17 mouse cellular contexts compared by ENCODE assay signal in the genomic region with DNA sequence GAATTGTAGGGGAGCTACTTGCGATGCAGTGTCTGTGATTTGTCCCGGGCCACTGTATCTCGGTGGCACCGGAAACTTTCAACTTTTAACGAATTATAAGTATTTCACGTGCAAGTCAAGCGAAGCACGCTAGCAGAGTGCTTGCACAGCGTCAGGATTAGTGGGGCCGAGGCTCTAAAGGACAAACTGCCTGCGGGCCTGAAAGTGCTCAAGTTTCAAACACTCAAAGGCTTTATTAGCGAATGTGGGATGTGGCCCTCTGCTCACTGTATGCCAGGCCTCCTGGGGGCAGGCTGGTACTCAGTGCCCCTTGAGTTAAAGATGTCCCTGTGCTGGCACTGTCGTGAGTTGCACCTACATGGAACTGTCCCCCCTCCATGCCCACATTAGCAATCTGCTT.
A peak's percentile ranks its signal among the peaks of the same experiment; 100 is the strongest.
DNase-seq lines count a peak whose midpoint lies in the region; ATAC-seq and TF ChIP-seq lines count a peak whose summit lies in the region.
"Had no signal": no experiment of that assay in that cellular context is flagged by ENCODE, and none has a peak within 500 bp of the region (broad histone marks: within the 10 kb centered on the region; RNA-seq: fewer than 3 reads in every experiment).

No protein-coding gene starts in this region.

- H3K9me3 ChIP-seq in lung, embryonic 14.5 days (ENCODE audit: low read depth, low read length) = no peaks in the 10 kb centered on the region
- no peaks in the 10 kb centered on the region for H3K9me3 ChIP-seq in embryonic facial prominence, embryonic 11.5 days (replicated peaks; ENCODE audit: control insufficient read depth, low read length)
- no peaks in the 10 kb centered on the region for H3K9me3 ChIP-seq in limb, embryonic 12.5 days
- H3K9me3 ChIP-seq: liver, embryonic 13.5 days; neural tube, embryonic 15.5 days had no signal

- no peak for TF ChIP-seq CTCF in lung, embryonic 14.5 days (IDR thresholded peaks at IDR 0.05; ENCODE audit: low read depth)

- WGBS in lung, embryonic 14.5 days = 32% methylated on average over 13 of the region's 13 CpGs
- 16% methylated on average over 13 of the region's 13 CpGs for WGBS in embryonic facial prominence, embryonic 11.5 days
- WGBS in limb, embryonic 12.5 days = 11% methylated on average over 13 of the region's 13 CpGs

- H3K27me3 ChIP-seq in lung, embryonic 14.5 days (ENCODE audit: insufficient read depth, low read length) = no peaks in the 10 kb centered on the region
- H3K27me3 ChIP-seq in embryonic facial prominence, embryonic 11.5 days (ENCODE audit: control insufficient read depth, insufficient read depth, low read length) = no peaks in the 10 kb centered on the region
- H3K27me3 ChIP-seq in limb, embryonic 12.5 days = no peaks in the 10 kb centered on the region
- H3K27me3 ChIP-seq: liver, embryonic 13.5 days; neural tube, embryonic 15.5 days; Patski had no signal

- no peaks in the 10 kb centered on the region for H3K36me3 ChIP-seq in lung, embryonic 14.5 days (ENCODE audit: insufficient read depth)
- H3K36me3 ChIP-seq in embryonic facial prominence, embryonic 11.5 days (replicated peaks; ENCODE audit: control insufficient read depth, insufficient read depth, low read depth, low read length) = no peaks in the 10 kb centered on the region
- H3K36me3 ChIP-seq in limb, embryonic 12.5 days = no peaks in the 10 kb centered on the region
- H3K36me3 ChIP-seq: liver, embryonic 13.5 days; neural tube, embryonic 15.5 days had no signal

- H3K9ac ChIP-seq in lung, embryonic 14.5 days = no peak overlapping the region
- no peak overlapping the region for H3K9ac ChIP-seq in embryonic facial prominence, embryonic 11.5 days (replicated peaks; ENCODE audit: low read length)
- no peak overlapping the region for H3K9ac ChIP-seq in limb, embryonic 12.5 days (replicated peaks)
- H3K9ac ChIP-seq: liver, embryonic 13.5 days; neural tube, embryonic 15.5 days had no signal

- no peak overlapping the region for H3K4me3 ChIP-seq in lung, embryonic 14.5 days (ENCODE audit: low read depth, low read length)
- no peak overlapping the region for H3K4me3 ChIP-seq in embryonic facial prominence, embryonic 11.5 days (ENCODE audit: low read depth, low read length)
- no peak overlapping the region for H3K4me3 ChIP-seq in limb, embryonic 12.5 days (replicated peaks)
- H3K4me3 ChIP-seq: liver, embryonic 13.5 days; neural tube, embryonic 15.5 days had no signal

- no peaks in the 10 kb centered on the region for H3K4me1 ChIP-seq in lung, embryonic 14.5 days (ENCODE audit: insufficient read depth)
- H3K4me1 ChIP-seq in embryonic facial prominence, embryonic 11.5 days (ENCODE audit: control insufficient read depth, insufficient read depth, low read length) = peaks cover 4% of the 10 kb centered on the region; the same call in 1 of the 2 replicates
- peaks cover 16% of the 10 kb centered on the region for H3K4me1 ChIP-seq in limb, embryonic 12.5 days (replicated peaks)
- H3K4me1 ChIP-seq: liver, embryonic 13.5 days had no signal

- no peak overlapping the region for H3K27ac ChIP-seq in lung, embryonic 14.5 days (ENCODE audit: low read depth)
- H3K27ac ChIP-seq in embryonic facial prominence, embryonic 11.5 days (replicated peaks; ENCODE audit: low read depth, low read length) = no peak overlapping the region
- no peak overlapping the region for H3K27ac ChIP-seq in limb, embryonic 12.5 days
- H3K27ac ChIP-seq: hindbrain, postnatal 0 days; liver, embryonic 13.5 days; neural tube, embryonic 15.5 days had no signal

- ATAC-seq in lung, embryonic 14.5 days (ENCODE audit: insufficient read depth) = no peak
- no peak for ATAC-seq in embryonic facial prominence, embryonic 11.5 days (replicated peaks; ENCODE audit: insufficient number of reproducible peaks, low FRiP score, low TSS enrichment, low read depth)
- no peak for ATAC-seq in limb, embryonic 12.5 days (ENCODE audit: insufficient number of reproducible peaks, insufficient read depth, low FRiP score, low TSS enrichment, low read depth)
- ATAC-seq: activated CD4-positive, CD25-positive, alpha-beta regulatory T cell, adult 4 months; hindbrain, postnatal 0 days; Patski had no signal

- peak; percentile 29 for DNase-seq in lung, embryonic 14.5 days
- DNase-seq in lung, postnatal 25 days (ENCODE audit: low spot score) = no peak
- peak; percentile 63 for DNase-seq in embryo, embryonic 10.5 days (ENCODE audit: low spot score)
- peak; percentile 71 for DNase-seq in embryonic facial prominence, embryonic 11.5 days (ENCODE audit: low spot score)
- no peak for DNase-seq in layer of hippocampus, adult 9-10 months (ENCODE audit: low spot score)
- no peak for DNase-seq in urinary bladder, adult 18-20 months (ENCODE audit: low spot score in 2 of 2)
- DNase-seq: adrenal gland, postnatal 14 days; cerebellum, adult 2 months; heart, postnatal 14 days; kidney, adult 2 months; liver, embryonic 13.5 days had no signal

- no peak overlapping the region for H3K4me2 ChIP-seq in lung, embryonic 14.5 days
- H3K4me2 ChIP-seq in embryonic facial prominence, embryonic 11.5 days (ENCODE audit: low read depth, low read length) = no peak overlapping the region
- H3K4me2 ChIP-seq in limb, embryonic 12.5 days = 0 out of 2 replicates have a peak overlapping the region, but pooled peaks have one; percentile 30
- H3K4me2 ChIP-seq: heart, embryonic 11.5 days; liver, embryonic 13.5 days; neural tube, embryonic 15.5 days had no signal

Comparison
In these comparisons a context has a peak if more than half of its experiments do, and no peak if none do; other contexts are left out.
1. DNase-seq: peak in lung, embryonic 14.5 days (single experiment), embryo, embryonic 10.5 days (single experiment) and embryonic facial prominence, embryonic 11.5 days (single experiment); none in lung, postnatal 25 days (single experiment), layer of hippocampus, adult 9-10 months (single experiment) and urinary bladder, adult 18-20 months (0 of 2).